Mouse (Mus musculus) A20 (cell line): ENCODE results near the gene Carmil2.
A peak's percentile ranks its signal among the peaks of the same experiment; 100 is the strongest.

ENCODE experiments used
- DNase-seq: peaks from one replicate; pipeline ENCODE4 v3.0.0-alpha.2; 2011; ENCODE audit warnings: low read depth, low spot score

Gene Carmil2

DNA sequence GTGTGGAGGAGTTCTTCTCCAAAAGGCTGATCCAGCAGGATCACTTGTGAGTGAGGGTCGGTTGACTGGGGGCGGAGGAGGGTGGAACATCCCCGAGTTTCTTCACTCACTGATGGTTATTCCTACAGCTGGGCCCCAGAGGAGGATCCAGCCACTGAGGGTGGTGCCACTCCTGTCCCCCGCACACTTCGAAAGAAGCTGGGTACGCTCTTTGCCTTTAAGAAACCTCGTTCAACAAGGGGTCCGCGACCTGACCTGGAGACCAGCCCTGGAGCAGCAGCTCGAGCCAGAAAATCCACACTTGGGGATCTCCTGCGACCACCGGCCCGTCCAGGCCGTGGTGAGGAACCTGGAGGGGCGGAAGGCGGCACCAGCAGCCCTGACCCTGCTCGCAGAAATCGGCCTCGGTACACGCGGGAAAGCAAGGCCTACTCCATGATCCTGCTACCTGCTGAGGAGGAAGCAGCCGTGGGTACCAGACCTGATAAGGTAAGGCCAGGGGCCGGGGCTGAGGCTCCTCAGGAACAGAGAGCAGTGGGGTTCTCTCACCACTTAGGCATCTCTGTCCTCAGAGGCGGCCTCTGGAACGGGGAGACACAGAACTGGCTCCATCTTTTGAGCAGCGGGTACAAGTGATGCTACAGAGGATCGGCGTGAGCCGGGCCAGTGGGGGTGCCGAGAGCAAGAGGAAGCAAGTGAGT, 9.2 kb downstream of the Carmil2 start:
- no peak for DNase-seq

DNA sequence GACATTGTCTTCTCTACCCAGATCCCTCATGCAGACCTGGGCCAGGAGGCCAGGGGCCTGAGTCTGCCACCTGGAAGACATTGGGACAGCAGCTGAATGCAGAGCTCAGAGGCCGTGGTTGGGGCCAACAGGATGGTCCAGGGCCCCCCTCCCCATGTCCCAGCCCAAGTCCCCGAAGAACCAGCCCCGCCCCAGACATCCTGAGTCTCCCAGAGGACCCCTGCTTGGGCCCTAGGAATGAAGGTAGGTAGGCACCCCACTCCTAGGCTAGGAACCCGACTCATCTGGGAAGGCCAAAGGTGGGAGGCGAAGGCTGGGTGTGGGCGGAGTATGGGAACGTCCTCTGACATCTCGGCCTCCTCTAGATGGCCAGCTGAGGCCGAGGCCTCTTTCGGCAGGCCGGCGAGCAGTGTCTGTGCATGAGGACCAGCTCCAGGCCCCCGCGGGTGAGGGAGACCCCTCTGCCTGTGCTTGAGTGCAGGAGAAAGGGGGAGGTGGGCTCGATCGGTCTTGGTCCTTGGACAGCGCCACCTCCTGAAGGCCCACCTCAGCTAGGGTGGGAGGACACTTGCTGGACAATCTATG, 11.2 kb downstream of the Carmil2 start:
- no peak for DNase-seq

DNA sequence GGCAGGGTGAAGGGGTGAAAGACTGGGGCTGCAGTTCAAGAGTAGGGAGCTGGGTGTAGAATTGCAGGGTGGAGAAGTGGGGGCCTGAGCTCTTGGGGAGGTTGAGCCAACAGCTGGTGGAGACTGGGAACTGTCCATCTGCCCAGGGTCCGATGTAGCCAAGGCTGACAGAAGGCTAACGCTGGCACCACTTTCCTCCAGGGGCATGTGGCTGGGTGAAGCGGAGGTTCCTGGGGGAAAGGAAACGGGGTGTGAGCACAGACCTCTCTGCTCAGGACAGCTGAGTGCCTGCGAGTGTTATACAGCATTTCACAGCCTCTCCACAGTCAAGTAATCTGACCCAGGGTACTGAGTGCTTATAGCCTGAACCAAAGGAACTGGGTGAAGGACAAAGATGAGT, 12.7 kb downstream of the Carmil2 start:
- no peak for DNase-seq

- no peak for DNase-seq
Measured at GRCm38 (mm10) chr8:105699488-105700215, 13.6 kb downstream of the Carmil2 start.

- DNase-seq = no peak
Measured at GRCm38 (mm10) chr8:105700566-105700965, 14.5 kb downstream of the Carmil2 start.

GRCm38 (mm10) chr8:105700966-105701824, 15.1 kb downstream of the Carmil2 start, which contains the start of the genes Acd and Pard6a:
TSS of gene Acd (minus strand) at chr8:105701102.
TSS of gene Pard6a (plus strand) at chr8:105701148.
- peak; percentile 97 for DNase-seq

DNA sequence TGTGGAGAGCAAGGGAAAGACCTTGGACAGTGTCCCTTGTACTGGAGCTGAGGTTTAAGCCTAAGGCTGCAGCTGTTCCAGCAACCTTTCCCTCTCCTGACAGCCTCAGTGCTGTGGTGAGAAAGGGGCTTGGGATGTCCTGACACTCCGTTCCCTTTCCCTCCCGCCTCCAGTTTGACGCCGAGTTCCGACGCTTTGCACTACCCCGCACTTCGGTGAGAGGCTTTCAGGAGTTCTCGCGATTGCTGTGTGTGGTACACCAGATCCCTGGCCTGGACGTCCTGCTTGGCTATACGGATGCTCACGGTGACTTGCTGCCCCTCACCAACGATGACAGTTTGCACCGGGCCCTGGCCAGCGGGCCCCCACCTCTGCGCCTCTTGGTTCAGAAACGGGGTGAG, 15.9 kb downstream of the Carmil2 start:
- no peak for DNase-seq

DNA sequence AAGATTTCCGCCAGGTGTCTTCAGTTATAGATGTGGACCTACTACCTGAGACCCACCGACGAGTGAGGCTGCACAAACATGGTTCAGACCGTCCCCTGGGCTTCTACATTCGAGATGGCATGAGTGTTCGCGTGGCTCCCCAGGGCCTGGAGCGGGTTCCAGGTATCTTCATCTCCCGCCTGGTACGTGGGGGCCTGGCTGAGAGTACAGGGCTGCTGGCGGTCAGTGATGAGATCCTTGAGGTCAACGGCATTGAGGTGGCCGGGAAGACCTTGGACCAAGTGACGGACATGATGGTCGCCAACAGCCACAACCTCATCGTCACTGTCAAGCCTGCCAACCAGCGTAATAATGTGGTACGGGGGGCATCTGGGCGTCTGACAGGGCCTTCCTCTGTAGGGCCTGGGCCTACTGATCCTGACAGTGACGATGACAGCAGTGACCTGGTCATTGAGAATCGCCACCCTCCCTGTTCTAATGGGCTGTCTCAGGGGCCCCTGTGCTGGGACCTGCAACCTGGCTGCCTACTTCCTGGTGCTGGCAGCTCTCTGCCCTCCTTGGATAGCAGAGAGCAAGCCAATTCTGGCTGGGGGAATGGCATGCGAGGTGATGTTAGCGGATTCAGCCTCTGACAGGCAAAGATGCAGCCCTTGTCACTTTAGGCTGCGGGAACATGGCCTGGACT, 16.8 kb downstream of the Carmil2 start:
- no peak for DNase-seq

GRCm38 (mm10) chr8:105704146-105704812, 18.2 kb downstream of the Carmil2 start:
- no peak for DNase-seq

DNA sequence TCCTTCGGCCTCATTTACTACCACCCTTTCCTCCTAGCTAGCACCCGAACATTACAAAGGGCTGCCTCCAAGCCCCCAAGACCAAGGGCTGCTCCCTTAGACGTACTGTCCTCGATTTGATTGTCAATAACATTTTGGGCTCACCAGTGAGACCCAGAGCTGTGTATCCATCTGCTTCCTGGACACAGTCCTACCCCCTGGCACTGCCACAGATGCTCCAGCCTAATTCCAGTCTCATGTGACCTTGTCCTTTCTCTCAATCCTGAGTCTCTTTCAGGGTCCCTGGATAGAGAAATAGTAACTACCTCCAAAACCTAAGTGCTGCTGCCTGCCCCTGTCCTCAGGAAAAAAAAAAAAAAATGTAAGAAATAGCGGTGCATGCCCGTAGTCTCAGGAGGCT, 18.9 kb downstream of the Carmil2 start:
- no peak for DNase-seq

DNA sequence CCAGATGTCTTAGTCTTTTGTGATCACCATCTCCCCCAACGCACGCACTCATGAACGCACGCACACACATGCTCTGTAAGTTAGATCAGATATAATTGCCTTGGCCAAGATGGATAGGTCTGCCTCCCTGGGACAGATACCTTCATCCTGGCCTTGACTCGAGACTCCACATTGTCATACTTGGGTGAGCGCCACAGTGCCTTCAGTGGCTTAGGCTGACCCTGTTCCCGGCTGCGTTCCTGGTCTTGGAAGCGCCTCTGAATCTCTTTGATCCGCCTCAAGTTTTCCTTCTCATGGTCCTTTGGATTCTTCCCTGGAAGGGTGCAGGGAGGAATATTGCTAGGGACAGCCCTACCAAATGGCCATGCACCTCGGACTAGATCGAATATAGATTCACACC, 20.4 kb downstream of the Carmil2 start:
- no peak for DNase-seq

GRCm38 (mm10) chr8:105707498-105708403, 21.7 kb downstream of the Carmil2 start, which contains the start of the genes 4933405L10Rik and Enkd1:
TSS of gene 4933405L10Rik (plus strand) at chr8:105707655.
TSS of gene Enkd1 (minus strand) at chr8:105708210.
- peak; percentile 91 for DNase-seq

- no peak for DNase-seq
Measured at GRCm38 (mm10) chr8:105708675-105709074, 22.6 kb downstream of the Carmil2 start.

DNA sequence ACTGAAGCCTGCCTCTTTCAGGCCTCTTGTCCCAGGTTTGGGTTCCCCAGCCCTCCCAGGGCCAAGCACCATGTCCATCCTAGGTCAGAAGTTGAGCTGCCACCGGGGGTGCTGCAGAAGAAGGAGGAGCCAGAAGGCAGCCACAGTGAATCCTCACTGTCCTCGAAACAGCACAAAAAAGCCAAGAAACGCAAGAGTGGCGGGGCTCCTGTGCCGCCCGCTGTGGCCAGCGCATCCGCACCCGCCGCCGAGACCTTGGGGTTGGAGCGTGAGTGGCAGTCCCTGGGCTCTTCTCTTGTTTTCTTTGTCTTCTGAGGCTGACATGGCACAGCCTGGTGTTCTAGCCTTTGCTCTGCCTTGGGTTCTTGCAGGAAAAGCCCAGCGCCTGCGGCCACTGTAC, 23.2 kb downstream of the Carmil2 start:
- no peak for DNase-seq

DNA sequence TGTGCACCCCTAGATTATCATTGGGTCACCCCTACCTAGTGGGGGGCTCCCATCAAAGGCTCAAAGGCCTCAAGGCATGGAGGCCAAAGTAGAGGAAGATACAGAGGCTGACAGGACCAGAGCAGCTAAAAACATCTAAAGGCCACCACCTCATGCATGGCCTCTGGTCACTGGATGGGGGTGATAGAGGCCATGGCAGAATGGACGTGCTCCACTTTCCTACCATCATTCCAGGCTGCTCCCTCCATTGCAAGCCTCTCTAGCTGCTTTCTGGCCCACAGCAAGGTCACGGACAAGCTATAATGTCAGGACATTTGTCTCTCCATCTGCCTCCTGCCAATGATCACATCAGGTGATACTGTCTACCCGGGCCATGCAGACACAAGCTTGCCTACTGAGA, 26.2 kb downstream of the Carmil2 start:
- DNase-seq = no peak

GRCm38 (mm10) chr8:105714139-105714538, 28.1 kb downstream of the Carmil2 start:
- peak; percentile 85 for DNase-seq

- DNase-seq = no peak
Measured at GRCm38 (mm10) chr8:105715042-105715441, 29.0 kb downstream of the Carmil2 start.

GRCm38 (mm10) chr8:105716302-105716945, 30.4 kb downstream of the Carmil2 start:
- DNase-seq = no peak

DNA sequence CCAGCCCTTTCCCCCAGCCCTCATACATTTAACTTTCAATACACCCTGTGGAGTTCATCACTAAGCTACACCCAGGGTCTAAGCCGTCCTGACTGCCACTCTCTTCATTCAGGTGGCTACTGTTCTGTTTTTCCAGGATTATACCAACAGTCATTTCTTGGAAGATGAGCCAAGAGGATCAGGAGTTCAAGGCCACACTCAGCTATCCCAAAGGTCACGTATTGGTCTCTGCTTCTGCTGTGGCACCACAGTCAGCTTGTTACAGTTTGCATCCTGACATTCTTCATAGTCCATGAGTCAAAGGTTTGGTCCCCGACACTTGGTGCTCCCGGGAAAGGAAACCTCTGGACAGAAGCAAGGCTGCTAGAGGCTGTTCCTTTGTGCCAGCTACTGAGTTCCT, 33.6 kb downstream of the Carmil2 start:
- no peak for DNase-seq
